Mouse (Mus musculus) CH12.LX (cell line): ENCODE data around the gene Zc2hc1b. TPM values are rescaled to one million over a fixed set of nuclear protein-coding genes. Genes with fewer than 3 reads are reported as not detected.
A peak's percentile ranks its signal among the peaks of the same experiment; 100 is the strongest.

ENCODE experiments used
- DNase-seq: peaks from one replicate; pipeline ENCODE4 v3.0.0-alpha.2; 2013; ENCODE audit errors: extremely low read depth
- H3K27ac ChIP-seq: 2 replicates; pipeline ENCODE4 v1.5.1; 2012; ENCODE audit warnings: low read depth, mild to moderate bottlenecking, control low read depth, moderate library complexity; ENCODE audit not compliant: insufficient read depth
- H3K27me3 ChIP-seq: replicated peaks from 2 replicates; pipeline ENCODE3; 2012; ENCODE audit warnings: inconsistent platforms
- H3K36me3 ChIP-seq, 2 experiments: replicated peaks in 1 of 2; 2 replicates each; pipeline versions ENCODE3 to v1.6.1; 2012; ENCODE audit warnings: inconsistent platforms in 1 of 2, low read length in 1 of 2, mild to moderate bottlenecking in 1 of 2, mixed read lengths in 1 of 2, moderate library complexity in 1 of 2; ENCODE audit not compliant: control insufficient read depth in 1 of 2, insufficient read depth in 1 of 2
- H3K4me1 ChIP-seq, 2 experiments: 2 replicates each; pipeline ENCODE4 v1.6.1; 2012; ENCODE audit warnings: inconsistent platforms in 1 of 2, moderate library complexity in 1 of 2; ENCODE audit not compliant: insufficient read depth in 2 of 2, control insufficient read depth in 1 of 2
- H3K4me2 ChIP-seq: 2 replicates; pipeline ENCODE4 v1.6.1; 2012; ENCODE audit warnings: low read depth, mild to moderate bottlenecking, control low read depth; ENCODE audit not compliant: poor library complexity, insufficient read depth, severe bottlenecking
- H3K4me3 ChIP-seq, 3 experiments: fragments of 150-350 bp in 1 of 3; sonication (generic) in 1 of 3; replicated peaks in 1 of 3; 2 replicates each; pipeline versions ENCODE3 to v1.5.1; 2011 to 2012; ENCODE audit warnings: low read depth in 2 of 3, low read length in 2 of 3, mild to moderate bottlenecking in 2 of 3, moderate library complexity in 2 of 3, control low read depth in 1 of 3, improper control_type of control experiment in 1 of 3, inconsistent platforms in 1 of 3, mixed read lengths in 1 of 3; ENCODE audit not compliant: poor library complexity in 1 of 3
- H3K79me2 ChIP-seq: replicated peaks from 2 replicates; pipeline ENCODE4 v1.6.1; 2012; ENCODE audit warnings: mild to moderate bottlenecking, moderate library complexity; ENCODE audit not compliant: control insufficient read depth, poor library complexity, insufficient read depth, severe bottlenecking; ENCODE audit errors: extremely low read depth
- H3K9ac ChIP-seq: 2 replicates; pipeline ENCODE4 v1.6.1; 2012; ENCODE audit warnings: low read depth, mild to moderate bottlenecking, control low read depth, moderate library complexity; ENCODE audit not compliant: insufficient read depth
- H3K9me3 ChIP-seq: replicated peaks from 2 replicates; pipeline ENCODE3; 2012; ENCODE audit warnings: low read length, inconsistent platforms, mixed read lengths
- BHLHE40 ChIP-seq: IDR thresholded peaks from 2 replicates; pipeline ENCODE4 v1.6.1; 2011; ENCODE audit warnings: mild to moderate bottlenecking, low read depth, low read length, improper control_type of control experiment
- E2F4 ChIP-seq: IDR thresholded peaks from 2 replicates; pipeline ENCODE4 v1.6.1; 2011; ENCODE audit warnings: low read depth, low read length, improper control_type of control experiment; ENCODE audit not compliant: insufficient replicate concordance
- EP300 ChIP-seq: IDR thresholded peaks from 2 replicates; pipeline ENCODE4 v1.6.1; 2011; ENCODE audit warnings: low read length, improper control_type of control experiment
- GABPA ChIP-seq: IDR thresholded peaks from 2 replicates; pipeline ENCODE4 v1.6.1; 2012; ENCODE audit warnings: low read depth, low read length, improper control_type of control experiment, inconsistent platforms; ENCODE audit not compliant: insufficient replicate concordance
- JUND ChIP-seq: conservative IDR thresholded peaks from 2 replicates; pipeline ENCODE4 v1.6.1; 2011; ENCODE audit warnings: low read depth, low read length, improper control_type of control experiment
- MAFK ChIP-seq: IDR thresholded peaks from 2 replicates; pipeline ENCODE4 v1.6.1; 2011; ENCODE audit warnings: low read length, improper control_type of control experiment; ENCODE audit not compliant: insufficient replicate concordance
- MAX ChIP-seq: IDR thresholded peaks from 2 replicates; pipeline ENCODE4 v1.6.1; 2011; ENCODE audit warnings: low read length, improper control_type of control experiment
- MXI1 ChIP-seq: IDR thresholded peaks from 2 replicates; pipeline ENCODE4 v1.6.1; 2011; ENCODE audit warnings: mild to moderate bottlenecking, low read depth, low read length, improper control_type of control experiment
- NELFE ChIP-seq: IDR thresholded peaks from 2 replicates; pipeline ENCODE4 v1.6.1; 2011; ENCODE audit warnings: low read depth, low read length, improper control_type of control experiment
- NRF1 ChIP-seq: IDR thresholded peaks from 2 replicates; pipeline ENCODE4 v1.6.1; 2014; ENCODE audit warnings: low read depth, mild to moderate bottlenecking, inconsistent platforms, low read length, improper control_type of control experiment, moderate library complexity
- PAX5 ChIP-seq: IDR thresholded peaks from 2 replicates; pipeline ENCODE4 v1.6.1; 2012; ENCODE audit warnings: low read length, inconsistent platforms, mixed read lengths
- RAD21 ChIP-seq: IDR thresholded peaks from 2 replicates; pipeline ENCODE4 v1.6.1; 2011; ENCODE audit warnings: low read depth, mild to moderate bottlenecking, low read length, improper control_type of control experiment, moderate library complexity
- RCOR1 ChIP-seq: conservative IDR thresholded peaks from 2 replicates; pipeline ENCODE4 v1.6.1; 2012; ENCODE audit warnings: low read depth, mild to moderate bottlenecking, inconsistent platforms, low read length, improper control_type of control experiment
- SIN3A ChIP-seq: IDR thresholded peaks from 2 replicates; pipeline ENCODE4 v1.6.1; 2012; ENCODE audit warnings: low read length, improper control_type of control experiment, inconsistent platforms
- SMC3 ChIP-seq: IDR thresholded peaks from 2 replicates; pipeline ENCODE4 v1.6.1; 2011; ENCODE audit warnings: low read depth, low read length, improper control_type of control experiment
- TBP ChIP-seq: conservative IDR thresholded peaks from 2 replicates; pipeline ENCODE4 v1.6.1; 2011; ENCODE audit warnings: low read depth, low read length, improper control_type of control experiment
- TCF12 ChIP-seq: IDR thresholded peaks from 2 replicates; pipeline ENCODE4 v1.6.1; 2014; ENCODE audit warnings: low read depth, mild to moderate bottlenecking, inconsistent platforms, low read length, improper control_type of control experiment
- UBTF ChIP-seq: IDR thresholded peaks from 2 replicates; pipeline ENCODE4 v1.6.1; 2012; ENCODE audit warnings: low read depth, mild to moderate bottlenecking, inconsistent platforms, low read length, improper control_type of control experiment, moderate library complexity
- USF1 ChIP-seq: IDR thresholded peaks from 2 replicates; pipeline ENCODE4 v1.6.1; 2014; ENCODE audit warnings: low read depth, mild to moderate bottlenecking, inconsistent platforms, low read length, improper control_type of control experiment
- ZC3H11A ChIP-seq: IDR thresholded peaks from 2 replicates; pipeline ENCODE4 v1.6.1; 2012; ENCODE audit warnings: low read depth, mild to moderate bottlenecking, inconsistent platforms, low read length, improper control_type of control experiment
- ZMIZ1 ChIP-seq: IDR thresholded peaks from 2 replicates; pipeline ENCODE4 v1.6.1; 2012; ENCODE audit warnings: low read depth, mild to moderate bottlenecking, inconsistent platforms, low read length, improper control_type of control experiment
- ZNF384 ChIP-seq: IDR thresholded peaks from 2 replicates; pipeline ENCODE4 v1.6.1; 2012; ENCODE audit warnings: low read depth, low read length, improper control_type of control experiment, inconsistent platforms
- dilution Hi-C: fragments of 300-500 bp; cut with MboI; formaldehyde crosslinking; loops from 2 replicates; pipeline ENCODE4 v1.14.3; 2020; ENCODE audit warnings: low sequenced_read_pairs; ENCODE audit not compliant: extremely low pct_unique_long_range_greater_than_20kb, extremely low pct_ligation_motif_present
- in situ Hi-C: fragments of 300-500 bp; cut with MboI; formaldehyde crosslinking; loops from 3 replicates; pipeline ENCODE4 v1.14.3; 2019; ENCODE audit warnings: low sequenced_read_pairs, low pct_ligation_motif_present, low pct_unique_long_range_greater_than_20kb, mixed read lengths
- polyA plus RNA-seq: library from polyadenylated mRNA; unstranded; fragments of >175 nt; gene quantifications from 2 replicates; pipeline ENCODE4 v1.2.1, GENCODE M21; 2012; ENCODE audit warnings: low read depth; ENCODE audit not compliant: insufficient read length
- total RNA-seq, 2 experiments: library from RNA; depleted of rRNA; stranded (reverse); fragments of 300-350 nt in 1 of 2; fragments of >200 nt in 1 of 2; gene quantifications; 2 replicates each; pipeline ENCODE4 v1.2.3; 2012 to 2014

Zc2hc1b gene
- total and polyA plus RNA-seq, 3 experiments, result not detected

GRCm38 (mm10) chr10:13192731-13193351, 15.0 kb upstream of the Zc2hc1b start, which contains the start of gene Ltv1 (continued):
- no peak for TF ChIP-seq RAD21
- no peak for TF ChIP-seq EP300
- TF ChIP-seq UBTF, result no peak
- peak; percentile 64 for TF ChIP-seq NELFE
- 0 out of 2 replicates have a peak, but pooled peaks have one; percentile 42 for TF ChIP-seq TCF12
- TF ChIP-seq BHLHE40, result peak; percentile 44; the same call in 1 of the 2 replicates

GRCm38 (mm10) chr10:13189881-13190280, 12.1 kb upstream of the Zc2hc1b start:
- DNase-seq, result no peak
- TF ChIP-seq SIN3A (no peak), NRF1 (no peak), JUND (no peak), SMC3 (no peak), NELFE (no peak), E2F4 (no peak), MXI1 (no peak), MAFK (no peak), PAX5 (no peak), RCOR1 (no peak), MAX (no peak), GABPA (no peak), USF1 (no peak), TBP (no peak)
- TF ChIP-seq, all 38 proteins: peak for 0
- no peak overlapping the region for H3K27ac ChIP-seq
- H3K4me2 ChIP-seq, result no peak overlapping the region
- peaks cover 13% of the 10 kb centered on the region for H3K79me2 ChIP-seq
- H3K4me3 ChIP-seq, result no peak overlapping the region
- dilution Hi-C loops, result no loop called here
- peaks cover 9 to 39% of the 10 kb centered on the region in 2 experiments for H3K4me1 ChIP-seq
- H3K27me3 ChIP-seq, result no peaks in the 10 kb centered on the region
- H3K9ac ChIP-seq, result no peak overlapping the region
- H3K9me3 ChIP-seq, result no peaks in the 10 kb centered on the region
- in situ Hi-C loops, result no loop called here
- peaks cover 44 to 57% of the 10 kb centered on the region in 2 experiments for H3K36me3 ChIP-seq

- dilution Hi-C loops (no loop called here), in situ Hi-C loops (no loop called here)
- Histone ChIP-seq H3K27ac (no peak overlapping the region), H3K9ac (no peak overlapping the region), H3K4me1 (peaks cover 14 to 47% of the 10 kb centered on the region in 2 experiments), H3K4me3 (no peak overlapping the region), H3K79me2 (peaks cover 6% of the 10 kb centered on the region; the same call in 1 of the 2 replicates), H3K27me3 (no peaks in the 10 kb centered on the region), H3K36me3 (peaks cover 56 to 79% of the 10 kb centered on the region in 2 experiments), H3K9me3 (no peaks in the 10 kb centered on the region), H3K4me2 (no peak overlapping the region)
- DNase-seq, result no peak
- TF ChIP-seq MXI1 (no peak), ZMIZ1 (no peak), TBP (no peak), ZC3H11A (no peak), MAFK (no peak), BHLHE40 (no peak), NELFE (no peak), ZNF384 (no peak), RAD21 (no peak), MAX (no peak), UBTF (no peak), USF1 (no peak), E2F4 (no peak), SIN3A (no peak)
Measured at GRCm38 (mm10) chr10:13186754-13187153, 8.9 kb upstream of the Zc2hc1b start.
